ENCODE assay signal across 13 mouse cellular contexts in genomic region chr15:31318158-31318955, GRCm38 (mm10). TPM values are rescaled to one million over a fixed set of nuclear protein-coding genes. Genes with fewer than 3 reads are reported as not detected.
DNase-seq lines count a peak whose midpoint lies in the region; ATAC-seq and TF ChIP-seq lines count a peak whose summit lies in the region.
"Had no signal": no experiment of that assay in that cellular context is flagged by ENCODE, and none has a peak within 500 bp of the region (broad histone marks: within the 10 kb centered on the region; RNA-seq: fewer than 3 reads in every experiment).

No protein-coding gene starts in this region.

- no peak for ATAC-seq in hindbrain, embryonic 11.5 days (ENCODE audit: low FRiP score)
- no peak for ATAC-seq in hindbrain, embryonic 14.5 days (ENCODE audit: low FRiP score)
- no peak for ATAC-seq in forebrain, embryonic 13.5 days
- no peak for ATAC-seq in limb, embryonic 15.5 days (ENCODE audit: insufficient number of reproducible peaks, low FRiP score, low TSS enrichment, low read depth)
- ATAC-seq: midbrain, embryonic 16.5 days had no signal

- H3K27ac ChIP-seq in hindbrain, embryonic 11.5 days (ENCODE audit: low read depth, low read length) = no peak overlapping the region; the same call in 1 of the 2 replicates
- no peak overlapping the region for H3K27ac ChIP-seq in hindbrain, embryonic 14.5 days
- peak overlapping the region; percentile 51; the same call in 1 of the 2 replicates for H3K27ac ChIP-seq in forebrain, embryonic 13.5 days
- H3K27ac ChIP-seq in limb, embryonic 15.5 days = peak overlapping the region; percentile 67
- H3K27ac ChIP-seq: heart, embryonic 15.5 days; liver, embryonic 13.5 days had no signal

- H3K4me3 ChIP-seq in hindbrain, embryonic 11.5 days (ENCODE audit: low read depth, low read length) = no peak overlapping the region
- H3K4me3 ChIP-seq in hindbrain, embryonic 14.5 days (replicated peaks; ENCODE audit: low read length) = no peak overlapping the region
- H3K4me3 ChIP-seq in E14TG2a.4 (replicated peaks; ENCODE audit: low read length) = 0 out of 2 replicates have a peak overlapping the region, but pooled peaks have one; percentile 10
- H3K4me3 ChIP-seq in forebrain, embryonic 13.5 days = no peak overlapping the region
- H3K4me3 ChIP-seq in limb, embryonic 15.5 days = no peak overlapping the region
- H3K4me3 ChIP-seq: heart, embryonic 15.5 days; liver, embryonic 13.5 days had no signal

- TF ChIP-seq CTCF in E14TG2a.4 (conservative IDR thresholded peaks at IDR 0.05; ENCODE audit: low read length) = no peak

- H3K27me3 ChIP-seq in hindbrain, embryonic 11.5 days (ENCODE audit: control insufficient read depth, insufficient read depth, low read length) = no peaks in the 10 kb centered on the region
- H3K27me3 ChIP-seq in hindbrain, embryonic 14.5 days (ENCODE audit: control insufficient read depth, insufficient read depth, low read length) = no peaks in the 10 kb centered on the region
- no peaks in the 10 kb centered on the region for H3K27me3 ChIP-seq in E14TG2a.4 (ENCODE audit: insufficient read depth, low read length)
- H3K27me3 ChIP-seq in forebrain, embryonic 13.5 days = no peaks in the 10 kb centered on the region
- H3K27me3 ChIP-seq in limb, embryonic 15.5 days = no peaks in the 10 kb centered on the region
- H3K27me3 ChIP-seq: heart, embryonic 15.5 days; liver, embryonic 13.5 days had no signal

- no peaks in the 10 kb centered on the region for H3K36me3 ChIP-seq in hindbrain, embryonic 11.5 days (ENCODE audit: control insufficient read depth, insufficient read depth, low read length)
- no peaks in the 10 kb centered on the region for H3K36me3 ChIP-seq in hindbrain, embryonic 14.5 days (replicated peaks; ENCODE audit: control insufficient read depth, insufficient read depth)
- H3K36me3 ChIP-seq in E14TG2a.4 (ENCODE audit: insufficient read depth, low read length) = no peaks in the 10 kb centered on the region
- H3K36me3 ChIP-seq in forebrain, embryonic 13.5 days (ENCODE audit: poor library complexity, severe bottlenecking) = no peaks in the 10 kb centered on the region
- H3K36me3 ChIP-seq in limb, embryonic 15.5 days = no peaks in the 10 kb centered on the region
- H3K36me3 ChIP-seq: heart, embryonic 15.5 days; liver, embryonic 13.5 days had no signal

- no peak for DNase-seq in hindbrain, embryonic 11.5 days (ENCODE audit: low spot score)
- DNase-seq in hindbrain, embryonic 14.5 days (ENCODE audit: low spot score) = no peak
- no peak for DNase-seq in right cerebral cortex, adult 2 months (ENCODE audit: low spot score in 2 of 2)
- no peak for DNase-seq in adrenal gland, adult 18-20 months (ENCODE audit: low spot score in 2 of 2)
- no peak for DNase-seq in thymus, adult 18-20 months
- DNase-seq: kidney, adult 2 months; liver, embryonic 13.5 days; thymus, postnatal 4 days had no signal

- H3K9me3 ChIP-seq in hindbrain, embryonic 11.5 days (ENCODE audit: control insufficient read depth, low read length) = no peaks in the 10 kb centered on the region
- H3K9me3 ChIP-seq in hindbrain, embryonic 14.5 days (ENCODE audit: control insufficient read depth, low read length) = no peaks in the 10 kb centered on the region
- H3K9me3 ChIP-seq in E14TG2a.4 (ENCODE audit: low read length) = peaks cover 5% of the 10 kb centered on the region
- no peaks in the 10 kb centered on the region; the same call in 1 of the 2 replicates for H3K9me3 ChIP-seq in forebrain, embryonic 13.5 days (replicated peaks)
- H3K9me3 ChIP-seq in limb, embryonic 15.5 days = no peaks in the 10 kb centered on the region
- H3K9me3 ChIP-seq: heart, embryonic 15.5 days had no signal

- H3K4me2 ChIP-seq in hindbrain, embryonic 11.5 days (replicated peaks; ENCODE audit: low read depth, low read length) = no peak overlapping the region
- H3K4me2 ChIP-seq in hindbrain, embryonic 14.5 days (replicated peaks) = no peak overlapping the region
- no peak overlapping the region for H3K4me2 ChIP-seq in forebrain, embryonic 13.5 days
- no peak overlapping the region for H3K4me2 ChIP-seq in limb, embryonic 15.5 days
- H3K4me2 ChIP-seq: heart, embryonic 15.5 days; liver, embryonic 13.5 days had no signal

- H3K9ac ChIP-seq in hindbrain, embryonic 11.5 days (ENCODE audit: low read depth, low read length) = 0 out of 2 replicates have a peak overlapping the region, but pooled peaks have one; percentile 31
- no peak overlapping the region for H3K9ac ChIP-seq in hindbrain, embryonic 14.5 days
- no peak overlapping the region for H3K9ac ChIP-seq in forebrain, embryonic 13.5 days
- H3K9ac ChIP-seq in limb, embryonic 15.5 days = no peak overlapping the region
- H3K9ac ChIP-seq: heart, embryonic 15.5 days; liver, embryonic 13.5 days had no signal

- WGBS in hindbrain, embryonic 11.5 days = 44% methylated on average over 6 of the region's 6 CpGs
- 38% methylated on average over 6 of the region's 6 CpGs for WGBS in hindbrain, embryonic 14.5 days
- 30% methylated on average over 6 of the region's 6 CpGs for WGBS in forebrain, embryonic 13.5 days
- WGBS in limb, embryonic 15.5 days = 18% methylated on average over 6 of the region's 6 CpGs

- peaks cover 3% of the 10 kb centered on the region; the same call in 1 of the 2 replicates for H3K4me1 ChIP-seq in hindbrain, embryonic 11.5 days (replicated peaks; ENCODE audit: control insufficient read depth, insufficient read depth, low read length)
- H3K4me1 ChIP-seq in hindbrain, embryonic 14.5 days (replicated peaks; ENCODE audit: control insufficient read depth, insufficient read depth, low read length) = peaks cover 16% of the 10 kb centered on the region; the same call in 1 of the 2 replicates
- H3K4me1 ChIP-seq in E14TG2a.4 (replicated peaks; ENCODE audit: low read depth, low read length) = peaks cover 24% of the 10 kb centered on the region
- peaks cover 22% of the 10 kb centered on the region for H3K4me1 ChIP-seq in forebrain, embryonic 13.5 days
- peaks cover 16% of the 10 kb centered on the region for H3K4me1 ChIP-seq in limb, embryonic 15.5 days
- H3K4me1 ChIP-seq: heart, embryonic 15.5 days; liver, embryonic 13.5 days had no signal

RNA-seq across cellular contexts. Expression of gene Ankrd33b, which starts 49.2 kb away (rescaled TPM):
- polyA plus RNA-seq in hindbrain, embryonic 11.5 days (2014; fragmentation: Nextera tagmentation; extraction: Ambion mirVana) = 0.22 and 0.31 TPM in 2 replicates
- 0.65 and 1.3 TPM in 2 replicates for polyA plus RNA-seq in hindbrain, embryonic 14.5 days (2014; fragmentation: Nextera tagmentation; extraction: Ambion mirVana)
- polyA plus RNA-seq in forebrain, embryonic 13.5 days (2015; fragmentation: Nextera tagmentation; extraction: Ambion mirVana) = 0.34 and 0.42 TPM in 2 replicates
- 0.57 and 0.61 TPM in 2 replicates for polyA plus RNA-seq in limb, embryonic 15.5 days (2015; fragmentation: Nextera tagmentation; extraction: Ambion mirVana)
- total RNA-seq in adrenal gland, adult 18-20 months (2021) = 1 to 10 TPM; 1.3 to 4.4 TPM

Comparison
In these comparisons a context has a peak if more than half of its experiments do, and no peak if none do; other contexts are left out.
1. H3K27ac ChIP-seq: peak in forebrain, embryonic 13.5 days (single experiment) and limb, embryonic 15.5 days (single experiment); none in hindbrain, embryonic 11.5 days (single experiment) and hindbrain, embryonic 14.5 days (single experiment).